Mouse (Mus musculus) intestine, embryonic 14.5 days (tissue): ENCODE measurements around the gene Ret. TPM values are rescaled to one million over a fixed set of nuclear protein-coding genes. Genes with fewer than 3 reads are reported as not detected.

Source experiments
- ATAC-seq: fragments of 200-750 bp; cut with Nextera tagmentation; replicated peaks from 2 replicates; pipeline ENCODE4 v1.8.0; 2017; ENCODE audit warnings: low read depth, moderate number of reproducible peaks, moderate TSS enrichment, moderate library complexity; ENCODE audit not compliant: low FRiP score, low TSS enrichment
- DNase-seq: peaks from one replicate; pipeline ENCODE4 v3.0.0-alpha.2; 2018; ENCODE audit warnings: low spot score
- H3K27ac ChIP-seq: fragments of 300-500 bp; sonication (generic); 2 replicates; pipeline ENCODE4 v1.5.1; 2014; ENCODE audit warnings: low read depth, mild to moderate bottlenecking, control low read depth
- H3K27me3 ChIP-seq: fragments of 300-500 bp; sonication (generic); replicated peaks from 2 replicates; pipeline ENCODE4 v1.6.1; 2014; ENCODE audit warnings: low read length, control low read depth; ENCODE audit not compliant: control insufficient read depth, insufficient read depth
- H3K36me3 ChIP-seq: fragments of 300-500 bp; sonication (generic); 2 replicates; pipeline ENCODE4 v1.6.1; 2014; ENCODE audit warnings: low read length, control low read depth; ENCODE audit not compliant: control insufficient read depth, insufficient read depth
- H3K4me1 ChIP-seq: fragments of 300-500 bp; sonication (generic); replicated peaks from 2 replicates; pipeline ENCODE4 v1.6.1; 2014; ENCODE audit warnings: low read length, control low read depth, mixed read lengths; ENCODE audit not compliant: control insufficient read depth, insufficient read depth
- H3K4me2 ChIP-seq: fragments of 300-500 bp; sonication (generic); 2 replicates; pipeline ENCODE4 v1.6.1; 2014; ENCODE audit warnings: low read length
- H3K4me3 ChIP-seq: fragments of 300-500 bp; sonication (generic); 2 replicates; pipeline ENCODE4 v1.5.1; 2014; ENCODE audit warnings: low read depth, low read length, control low read depth, mixed read lengths
- H3K9ac ChIP-seq: fragments of 300-500 bp; sonication (generic); 2 replicates; pipeline ENCODE4 v1.6.1; 2014; ENCODE audit warnings: mild to moderate bottlenecking, low read length
- H3K9me3 ChIP-seq: fragments of 300-500 bp; sonication (generic); 2 replicates; pipeline ENCODE4 v1.6.1; 2016; ENCODE audit warnings: low read length, control low read depth; ENCODE audit not compliant: control insufficient read depth
- WGBS: fragments of 180-500 bp; shearing (Covaris S2); extraction: QIAGEN DNeasy Blood & Tissue Kit; methylation state at CpG from one replicate; pipeline ENCODE4 v1.1.7; 2014; 5-methylcytosine and 5-hydroxymethylcytosine counted together
- polyA plus RNA-seq: library from polyadenylated mRNA; unstranded; fragments of >200 nt; fragmentation: Nextera tagmentation; extraction: Ambion mirVana; gene quantifications from 2 replicates; pipeline ENCODE4 v1.2.1, GENCODE M21; 2014

Gene Ret
- polyA plus RNA-seq, 1 experiment from 2014 or later: 23.4 TPM

DNA sequence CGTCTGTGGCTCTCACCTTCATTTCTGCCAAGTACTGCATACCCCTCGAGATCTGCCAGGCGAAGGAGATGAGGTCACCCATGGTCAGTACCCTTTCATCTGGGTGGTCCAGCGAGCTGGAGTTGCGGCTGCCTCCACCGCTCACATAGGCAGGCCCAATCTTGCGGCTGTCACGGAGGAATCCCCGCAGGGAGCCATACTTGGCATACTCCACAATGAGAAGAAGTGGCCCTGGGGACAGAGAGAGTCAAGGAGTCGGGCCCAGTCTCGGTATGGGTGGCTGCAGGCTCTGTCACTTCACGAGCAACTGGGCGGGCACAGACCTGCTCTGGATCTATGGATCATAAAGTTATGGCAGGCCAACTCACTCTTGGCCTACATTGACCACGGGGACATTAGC lies 29.4 kb downstream of the Ret start:
- DNase-seq (no peak), ATAC-seq (no peak)
- Histone ChIP-seq H3K9ac (no peak overlapping the region), H3K36me3 (no peaks in the 10 kb centered on the region), H3K27me3 (no peaks in the 10 kb centered on the region), H3K4me1 (no peaks in the 10 kb centered on the region), H3K9me3 (no peaks in the 10 kb centered on the region), H3K4me3 (no peak overlapping the region), H3K27ac (no peak overlapping the region), H3K4me2 (no peak overlapping the region)
- 88% methylated on average over 14 of the region's 14 CpGs for WGBS

DNA sequence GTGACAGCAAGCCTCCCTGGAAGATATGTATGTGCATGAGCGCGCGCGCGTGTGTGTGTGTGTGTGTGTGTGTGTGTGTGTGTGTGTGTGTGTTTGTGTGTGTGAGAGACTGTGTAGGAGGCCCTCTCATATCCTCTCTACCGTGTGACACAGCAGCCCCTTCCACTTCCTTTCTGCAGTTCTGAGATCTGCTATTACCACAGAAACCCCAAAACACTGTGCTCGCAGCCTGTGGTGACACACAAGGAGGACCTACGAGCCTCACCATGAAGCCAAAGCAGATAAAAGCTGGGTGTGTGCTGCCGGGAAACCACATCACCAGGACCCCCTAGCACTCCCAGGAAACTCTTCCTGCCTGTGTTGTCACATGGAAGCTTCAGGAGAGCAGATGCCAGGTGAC lies 30.5 kb downstream of the Ret start:
- H3K4me2 ChIP-seq: no peak overlapping the region
- no peaks in the 10 kb centered on the region for H3K9me3 ChIP-seq
- DNase-seq (no peak), ATAC-seq (no peak)
- no peaks in the 10 kb centered on the region for H3K27me3 ChIP-seq
- 87% methylated on average over 9 of the region's 9 CpGs for WGBS
- no peak overlapping the region for H3K9ac ChIP-seq
- no peaks in the 10 kb centered on the region for H3K4me1 ChIP-seq
- H3K27ac ChIP-seq: no peak overlapping the region
- no peaks in the 10 kb centered on the region for H3K36me3 ChIP-seq
- H3K4me3 ChIP-seq: no peak overlapping the region

DNA sequence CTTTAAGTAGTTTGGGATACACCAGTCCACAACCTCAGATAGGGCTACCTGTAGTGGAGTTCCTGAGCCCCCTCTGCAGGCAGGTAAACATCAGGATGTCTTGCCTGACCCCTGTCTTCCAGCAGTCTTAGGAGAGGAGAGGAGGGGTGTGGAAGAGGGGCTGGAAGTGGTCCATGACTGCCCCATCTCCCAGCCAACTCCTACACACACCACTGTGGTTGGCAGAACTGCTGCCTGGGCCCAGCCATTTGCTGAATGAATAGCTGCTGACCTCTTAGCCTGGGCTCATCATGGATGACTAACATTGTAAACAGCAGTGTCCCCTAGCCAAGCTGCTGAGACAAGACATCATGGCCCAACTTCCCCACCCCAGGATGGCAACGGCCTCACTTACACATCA lies 32.0 kb downstream of the Ret start:
- 95% methylated on average over 1 of the region's 1 CpGs for WGBS
- Histone ChIP-seq H3K4me1 (no peaks in the 10 kb centered on the region), H3K4me3 (no peak overlapping the region), H3K27me3 (no peaks in the 10 kb centered on the region), H3K4me2 (no peak overlapping the region), H3K9ac (no peak overlapping the region), H3K27ac (no peak overlapping the region), H3K36me3 (no peaks in the 10 kb centered on the region), H3K9me3 (no peaks in the 10 kb centered on the region)
- ATAC-seq (no peak), DNase-seq (no peak)

DNA sequence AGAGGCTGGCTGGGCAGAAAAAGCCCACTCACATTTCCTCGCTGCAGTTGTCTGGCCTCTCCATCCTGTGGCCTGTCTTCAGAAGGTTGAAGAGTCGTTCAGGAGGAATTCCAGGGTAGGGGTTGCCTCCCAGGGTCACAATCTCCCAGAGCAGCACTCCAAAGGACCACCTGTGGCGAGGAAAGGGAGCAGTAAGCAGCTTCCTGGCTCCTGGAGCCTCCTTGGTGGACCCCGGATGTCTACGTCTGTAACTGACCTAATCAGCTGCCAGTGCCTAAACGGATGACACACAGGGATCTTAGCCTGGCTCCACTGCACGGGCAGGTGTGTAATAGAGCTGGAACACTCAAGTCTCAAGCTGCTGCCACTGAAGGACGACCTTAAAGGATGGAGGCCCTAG lies 32.8 kb downstream of the Ret start:
- no peak for DNase-seq
- Histone ChIP-seq H3K4me3 (no peak overlapping the region), H3K9me3 (no peaks in the 10 kb centered on the region), H3K9ac (no peak overlapping the region), H3K4me1 (no peaks in the 10 kb centered on the region), H3K36me3 (no peaks in the 10 kb centered on the region), H3K27ac (no peak overlapping the region), H3K4me2 (no peak overlapping the region), H3K27me3 (no peaks in the 10 kb centered on the region)
- ATAC-seq: no peak
- 63% methylated on average over 8 of the region's 8 CpGs for WGBS

DNA sequence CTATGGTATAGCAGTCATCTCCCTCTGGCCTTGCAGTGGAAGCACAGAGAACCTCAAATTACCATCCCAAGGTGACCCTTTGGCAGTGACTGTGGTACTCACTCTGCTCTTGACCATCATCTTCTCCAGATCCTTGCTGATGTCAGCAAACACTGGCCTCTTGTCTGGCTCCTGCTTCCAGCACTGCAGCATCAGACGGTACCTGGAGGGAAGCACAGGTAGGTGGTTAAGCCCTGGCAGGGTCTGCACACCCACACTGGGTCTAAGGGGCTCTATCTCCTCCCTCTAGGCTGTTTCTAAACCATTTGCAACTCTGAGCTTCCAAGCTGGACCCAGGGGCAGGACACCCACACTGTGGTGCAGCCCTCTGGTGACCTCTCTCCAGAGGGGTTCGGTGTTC lies 34.4 kb downstream of the Ret start:
- no peak for DNase-seq
- no peak for ATAC-seq
- H3K9ac ChIP-seq: no peak overlapping the region
- H3K36me3 ChIP-seq: no peaks in the 10 kb centered on the region
- no peaks in the 10 kb centered on the region for H3K9me3 ChIP-seq
- no peaks in the 10 kb centered on the region for H3K27me3 ChIP-seq
- no peak overlapping the region for H3K27ac ChIP-seq
- no peak overlapping the region for H3K4me3 ChIP-seq
- H3K4me2 ChIP-seq: no peak overlapping the region
- no peaks in the 10 kb centered on the region for H3K4me1 ChIP-seq
- WGBS: 77% methylated on average over 2 of the region's 2 CpGs

DNA sequence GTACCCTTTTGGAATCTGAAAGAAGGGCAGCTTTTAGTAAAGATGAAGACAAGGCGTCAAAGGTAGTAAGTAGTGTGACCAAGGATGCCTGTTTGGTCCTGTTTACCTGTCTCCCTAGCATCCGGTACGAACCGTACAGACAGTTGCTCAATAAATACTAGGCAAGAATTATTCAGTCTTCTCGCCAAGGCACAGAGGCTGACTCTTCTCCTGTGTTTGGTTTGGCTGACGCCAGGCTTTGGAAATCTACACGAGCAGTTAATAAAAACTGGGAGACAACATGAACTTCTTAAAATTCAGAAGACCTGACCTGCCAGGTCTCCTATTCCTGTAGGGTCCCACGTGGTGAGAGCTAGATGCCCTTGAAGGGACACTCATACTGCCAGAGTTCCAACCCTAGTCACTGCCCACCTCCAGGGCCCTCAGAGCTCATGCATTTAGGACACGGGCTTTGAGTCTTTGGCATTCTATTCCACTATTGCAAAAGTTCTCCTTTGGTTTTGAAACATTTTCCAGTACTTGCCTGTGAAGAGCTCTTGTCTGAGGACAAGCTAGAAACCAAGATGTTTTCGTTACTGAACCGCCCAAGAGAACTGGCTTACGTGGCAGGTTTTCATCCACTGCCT lies 34.9 kb downstream of the Ret start:
- no peaks in the 10 kb centered on the region for H3K27me3 ChIP-seq
- no peaks in the 10 kb centered on the region for H3K9me3 ChIP-seq
- no peaks in the 10 kb centered on the region for H3K4me1 ChIP-seq
- DNase-seq (no peak), ATAC-seq (no peak)
- H3K4me3 ChIP-seq: no peak overlapping the region
- no peak overlapping the region for H3K9ac ChIP-seq
- no peak overlapping the region for H3K27ac ChIP-seq
- H3K4me2 ChIP-seq: no peak overlapping the region
- WGBS: 88% methylated on average over 12 of the region's 12 CpGs
- no peaks in the 10 kb centered on the region for H3K36me3 ChIP-seq

DNA sequence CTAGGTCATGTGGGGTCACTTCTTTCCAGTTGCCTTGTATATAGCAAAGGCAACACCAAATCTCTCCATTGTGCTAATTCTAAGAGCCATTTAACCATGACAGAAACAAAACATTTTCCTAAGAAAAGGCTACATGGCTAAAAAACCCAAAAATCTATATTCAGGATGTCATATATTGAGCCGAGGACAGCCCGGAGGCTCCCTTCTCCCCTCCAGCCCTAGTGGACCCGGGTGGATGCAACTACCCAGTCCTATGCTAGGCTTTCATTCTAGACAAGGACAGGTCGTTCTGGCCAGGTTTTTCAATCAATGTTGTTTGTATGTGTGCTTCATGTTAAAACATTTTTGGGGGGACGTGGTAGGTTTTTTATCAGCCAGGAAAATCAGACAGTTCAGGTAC lies 44.4 kb downstream of the Ret start:
- H3K9me3 ChIP-seq: no peaks in the 10 kb centered on the region
- no peak overlapping the region for H3K4me3 ChIP-seq
- no peaks in the 10 kb centered on the region for H3K27me3 ChIP-seq
- H3K9ac ChIP-seq: no peak overlapping the region
- ATAC-seq: no peak
- H3K36me3 ChIP-seq: no peaks in the 10 kb centered on the region
- no peak for DNase-seq
- H3K4me1 ChIP-seq: no peaks in the 10 kb centered on the region
- WGBS: 83% methylated on average over 5 of the region's 5 CpGs
- no peak overlapping the region for H3K4me2 ChIP-seq
- H3K27ac ChIP-seq: no peak overlapping the region

DNA sequence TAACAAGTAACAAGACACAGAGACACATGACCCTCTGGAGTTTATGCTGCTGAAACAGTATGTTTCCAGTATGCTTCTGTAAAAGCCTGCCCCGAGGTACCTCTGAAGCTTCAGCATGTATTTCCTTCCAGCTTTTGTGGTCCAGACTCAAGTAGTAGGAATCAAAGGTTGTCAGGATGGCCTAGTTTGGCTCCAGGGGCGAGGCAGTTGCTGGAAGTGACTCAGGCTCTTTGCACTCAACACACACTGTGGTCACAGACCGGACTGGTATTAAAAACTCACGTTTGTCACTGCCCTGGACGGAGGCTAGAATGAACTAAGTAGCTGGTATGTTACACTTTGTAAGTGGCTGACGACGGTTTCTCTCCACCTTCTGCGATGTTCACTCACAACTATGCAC lies 46.5 kb downstream of the Ret start:
- no peaks in the 10 kb centered on the region for H3K4me1 ChIP-seq
- H3K27ac ChIP-seq: no peak overlapping the region
- H3K9ac ChIP-seq: no peak overlapping the region
- H3K36me3 ChIP-seq: no peaks in the 10 kb centered on the region
- no peaks in the 10 kb centered on the region for H3K27me3 ChIP-seq
- no peaks in the 10 kb centered on the region for H3K9me3 ChIP-seq
- 84% methylated on average over 8 of the region's 8 CpGs for WGBS
- ATAC-seq (no peak), DNase-seq (no peak)
- H3K4me3 ChIP-seq: no peak overlapping the region
- H3K4me2 ChIP-seq: no peak overlapping the region

DNA sequence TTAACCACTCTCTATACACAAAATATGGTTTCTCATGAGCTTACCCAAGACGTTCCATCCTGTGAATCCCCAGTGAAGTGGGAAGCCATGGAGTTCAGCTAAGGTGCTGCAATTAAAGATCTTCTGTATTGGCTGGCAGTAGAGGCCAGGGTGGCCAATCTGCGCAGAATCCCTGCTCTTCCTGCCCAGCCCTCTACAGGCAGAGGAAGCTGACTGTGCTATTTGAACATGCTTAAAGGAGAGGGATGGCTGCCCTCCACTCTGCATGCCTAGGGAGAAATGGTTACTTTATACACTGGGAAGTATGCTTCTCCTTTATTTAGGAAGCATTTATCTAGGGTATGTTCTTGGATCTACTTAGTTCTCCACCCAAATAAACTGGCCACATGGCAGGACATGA lies 47.0 kb downstream of the Ret start:
- no peaks in the 10 kb centered on the region for H3K4me1 ChIP-seq
- no peak overlapping the region for H3K4me2 ChIP-seq
- H3K9ac ChIP-seq: no peak overlapping the region
- H3K9me3 ChIP-seq: no peaks in the 10 kb centered on the region
- 73% methylated on average over 2 of the region's 2 CpGs for WGBS
- DNase-seq (no peak), ATAC-seq (no peak)
- no peak overlapping the region for H3K4me3 ChIP-seq
- no peaks in the 10 kb centered on the region for H3K36me3 ChIP-seq
- no peak overlapping the region for H3K27ac ChIP-seq
- no peaks in the 10 kb centered on the region for H3K27me3 ChIP-seq
